Mouse (Mus musculus) forelimb bud, embryonic 11.5 days (tissue): ENCODE results near the gene Fuz.
"Not testable (repeated sequence)": the region's sequence is repeated elsewhere in the genome, so short reads cannot be mapped to it uniquely, and the experiment has no call there.

Source experiments
- DNase-seq: peaks from one replicate; pipeline ENCODE4 v3.0.0-alpha.2; 2012; ENCODE audit warnings: low read depth, low spot score

The Fuz gene

DNA sequence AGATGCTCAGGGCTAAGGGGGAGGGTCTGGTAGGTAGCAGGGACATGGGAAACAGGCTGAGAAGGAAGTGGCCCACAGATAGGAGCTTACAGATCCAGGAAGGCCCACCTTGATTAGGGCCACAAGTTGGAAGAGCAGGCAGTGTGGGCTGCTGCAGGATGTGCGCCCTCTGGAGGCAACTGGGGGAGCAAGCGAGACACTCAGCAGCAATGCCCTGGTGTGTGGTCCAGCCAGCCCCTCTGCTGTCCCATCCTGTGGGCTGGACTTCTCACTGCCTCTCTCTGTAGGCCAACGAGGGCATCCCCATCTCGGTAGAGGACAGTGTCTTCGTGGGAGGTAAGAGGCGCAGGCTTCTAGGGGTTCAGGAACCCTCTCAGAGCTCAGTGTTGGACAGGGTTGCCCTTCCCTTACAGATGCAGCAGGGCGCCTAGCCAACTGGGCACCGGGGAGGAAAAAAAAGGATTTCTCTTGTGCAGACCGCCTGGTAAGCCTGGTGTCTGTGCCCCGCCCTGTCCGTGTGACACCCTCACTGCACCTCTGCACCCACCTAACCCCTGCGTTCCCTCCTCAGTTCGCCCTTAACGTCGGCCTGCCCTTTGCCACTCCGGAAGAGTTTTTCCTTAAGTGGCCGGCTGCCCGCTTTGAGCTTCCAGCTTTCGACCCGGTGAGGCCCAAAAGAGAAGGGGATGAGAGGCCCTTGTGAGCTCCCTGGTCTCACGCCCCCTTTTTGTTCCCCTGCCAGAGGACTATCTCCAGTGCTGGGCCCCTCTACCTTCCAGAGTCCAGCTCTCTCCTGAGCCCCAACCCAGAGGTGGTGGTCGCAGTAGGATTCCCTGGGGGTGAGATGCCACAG is 35.1 kb upstream of the Fuz start:
- DNase-seq = peak; percentile 69

DNA sequence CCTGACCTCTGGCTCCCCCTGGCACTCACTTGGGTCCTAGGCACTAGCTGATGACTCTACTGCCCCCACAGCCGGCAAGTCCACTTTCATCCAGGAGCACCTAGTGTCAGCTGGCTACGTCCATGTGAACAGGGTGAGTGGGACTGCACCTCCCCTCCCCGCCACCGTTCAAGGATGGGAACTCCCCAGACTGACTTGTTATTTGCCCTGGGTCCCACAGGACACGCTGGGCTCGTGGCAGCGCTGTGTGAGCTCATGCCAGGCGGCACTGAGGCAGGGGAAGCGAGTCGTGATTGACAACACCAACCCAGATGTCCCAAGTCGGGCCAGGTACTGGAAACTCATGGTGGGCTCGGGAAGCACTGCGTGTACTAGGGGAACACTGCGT is 34.5 kb upstream of the Fuz start:
- DNase-seq = no peak

DNA sequence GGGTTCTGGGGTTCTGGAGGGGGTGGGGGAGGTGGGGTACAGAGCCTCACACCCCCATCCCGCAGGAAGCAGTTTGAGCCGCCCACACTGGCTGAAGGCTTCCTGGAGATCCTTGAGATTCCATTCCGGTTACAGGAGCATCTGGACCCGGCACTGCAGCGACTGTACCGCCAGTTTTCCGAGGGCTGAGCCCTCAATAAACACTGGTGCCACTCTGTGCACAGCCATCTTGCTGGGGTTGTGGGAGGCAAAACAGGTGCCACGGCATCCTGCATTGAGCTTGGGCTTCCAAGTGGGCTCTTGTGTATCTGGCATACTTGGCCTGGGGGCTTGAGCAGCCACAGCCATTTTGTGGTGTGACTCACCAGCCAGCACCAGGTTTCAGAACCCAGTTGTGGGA is 33.4 kb upstream of the Fuz start:
- no peak for DNase-seq

DNA sequence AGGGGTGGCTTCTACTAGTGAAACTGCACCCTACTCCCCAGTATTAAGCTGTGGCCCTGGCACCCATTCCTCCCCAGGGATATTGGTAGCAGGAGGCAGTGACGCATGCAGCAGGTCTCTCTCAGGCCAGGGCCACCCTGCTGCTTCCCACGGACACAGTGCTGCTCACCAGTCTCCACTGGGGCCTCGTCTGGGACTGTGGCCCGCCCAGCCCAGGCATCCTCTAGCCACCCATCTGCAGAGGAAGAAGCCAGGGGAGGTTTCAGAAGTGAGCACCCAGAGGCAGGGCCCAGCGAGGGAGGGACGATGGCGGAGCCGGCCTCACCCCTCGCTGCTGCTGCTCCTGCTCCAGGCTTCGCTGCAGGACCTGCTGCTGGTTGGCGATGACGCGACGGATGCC is 32.7 kb upstream of the Fuz start:
- no peak for DNase-seq

DNA sequence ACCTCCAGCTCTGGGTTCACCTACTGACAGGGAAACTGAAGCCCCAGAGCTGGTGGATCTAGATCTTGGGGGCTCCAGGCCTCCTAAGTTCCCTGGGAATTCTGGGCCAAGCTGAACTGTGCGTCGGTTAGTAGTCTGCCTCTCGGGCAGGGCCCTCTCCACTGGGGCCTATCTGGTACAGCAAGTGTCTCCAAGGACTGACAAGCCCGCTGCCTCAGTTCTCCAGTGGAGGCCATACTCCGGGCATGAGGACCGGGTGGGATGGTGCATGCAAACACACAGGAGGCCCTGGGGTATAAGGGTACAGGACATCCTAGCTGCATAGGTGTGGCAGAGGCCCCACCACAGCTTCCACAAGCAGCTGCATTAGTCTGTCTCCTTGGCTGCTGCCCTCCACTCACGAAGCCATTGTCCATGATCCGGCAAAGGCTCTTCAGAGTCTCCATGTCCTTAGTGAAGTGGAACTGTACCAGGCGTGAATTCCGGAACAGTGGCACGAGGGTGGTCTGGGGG is 31.8 kb upstream of the Fuz start:
- DNase-seq = no peak

DNA sequence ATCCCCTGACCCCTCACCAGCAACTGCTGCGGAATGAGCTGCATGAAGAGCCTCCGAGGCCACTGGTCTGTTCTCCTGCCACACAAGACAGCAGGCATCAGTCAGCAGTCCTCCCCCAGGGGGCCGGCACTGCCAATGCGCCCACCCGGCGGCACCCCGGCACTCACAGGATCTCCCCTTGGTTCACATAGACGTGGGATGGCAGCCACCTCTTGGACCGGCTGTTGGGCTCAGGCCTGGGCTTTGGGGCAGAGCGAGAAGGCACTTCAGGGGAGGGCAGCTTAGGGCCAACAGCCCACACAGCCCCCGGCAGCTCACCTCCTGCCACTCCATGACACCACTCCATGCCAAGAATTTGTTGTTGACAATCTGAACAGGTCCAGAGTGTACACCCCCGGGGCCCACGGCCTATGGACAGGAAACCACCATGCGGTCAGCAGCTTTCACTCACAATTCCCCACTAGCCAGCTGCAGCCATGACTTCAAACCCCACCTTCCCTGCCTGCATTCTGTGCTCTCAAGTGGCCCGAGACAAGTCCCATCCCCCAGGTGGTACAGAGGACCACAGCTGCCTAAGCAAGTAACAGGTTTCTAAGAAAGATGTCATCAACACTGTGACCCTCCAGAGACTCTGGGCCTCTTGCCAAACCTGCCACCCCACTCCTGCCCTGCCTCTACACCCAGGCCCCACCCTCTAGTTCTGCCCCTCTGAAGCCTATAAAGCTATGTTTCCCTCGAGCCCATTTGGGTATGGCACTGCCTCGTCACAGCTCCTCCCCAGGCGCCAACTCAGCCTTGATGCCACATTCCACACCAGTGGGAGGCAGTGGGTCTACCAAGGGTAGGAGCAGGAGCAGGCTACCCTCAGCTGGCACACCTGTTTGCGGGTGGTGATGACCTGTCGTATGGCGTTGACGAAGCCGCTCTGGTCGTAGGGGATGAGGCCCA is 31.0 kb upstream of the Fuz start:
- DNase-seq = no peak

DNA sequence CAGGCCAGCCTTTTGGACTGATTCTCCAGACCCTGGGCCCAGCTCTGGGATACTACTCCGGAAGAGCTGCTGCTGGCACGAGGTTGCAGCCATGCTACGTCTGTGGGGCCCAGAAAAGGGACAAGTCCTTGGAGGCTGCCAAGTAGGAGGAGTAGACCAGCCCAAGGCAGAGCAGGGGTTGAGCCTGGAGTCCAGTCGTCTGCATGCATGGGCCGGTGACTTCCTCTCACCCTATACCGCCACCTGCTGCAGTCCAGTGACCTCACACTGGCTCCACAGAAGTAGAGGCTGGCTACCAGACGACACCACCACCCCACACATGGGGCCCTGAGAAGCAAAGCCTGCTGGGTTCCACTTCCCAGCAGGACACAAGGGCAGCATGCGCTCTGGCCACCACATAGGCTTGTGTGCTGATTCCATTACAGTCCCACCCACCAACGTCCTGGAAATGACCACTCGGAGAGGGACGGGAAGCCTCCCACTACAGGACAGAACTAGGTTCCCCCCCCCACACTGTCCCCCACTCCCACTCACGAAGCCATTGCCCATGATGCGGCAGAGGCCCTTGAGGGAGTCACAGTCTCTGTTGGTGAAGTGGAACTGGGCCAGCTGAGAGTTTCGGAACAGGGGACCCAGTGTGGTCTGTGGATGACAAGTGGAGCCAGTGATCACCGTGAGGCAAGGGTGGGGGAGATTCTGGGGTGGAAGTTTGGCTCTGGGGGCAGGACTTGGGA is 29.4 kb upstream of the Fuz start:
- DNase-seq = no peak

DNA sequence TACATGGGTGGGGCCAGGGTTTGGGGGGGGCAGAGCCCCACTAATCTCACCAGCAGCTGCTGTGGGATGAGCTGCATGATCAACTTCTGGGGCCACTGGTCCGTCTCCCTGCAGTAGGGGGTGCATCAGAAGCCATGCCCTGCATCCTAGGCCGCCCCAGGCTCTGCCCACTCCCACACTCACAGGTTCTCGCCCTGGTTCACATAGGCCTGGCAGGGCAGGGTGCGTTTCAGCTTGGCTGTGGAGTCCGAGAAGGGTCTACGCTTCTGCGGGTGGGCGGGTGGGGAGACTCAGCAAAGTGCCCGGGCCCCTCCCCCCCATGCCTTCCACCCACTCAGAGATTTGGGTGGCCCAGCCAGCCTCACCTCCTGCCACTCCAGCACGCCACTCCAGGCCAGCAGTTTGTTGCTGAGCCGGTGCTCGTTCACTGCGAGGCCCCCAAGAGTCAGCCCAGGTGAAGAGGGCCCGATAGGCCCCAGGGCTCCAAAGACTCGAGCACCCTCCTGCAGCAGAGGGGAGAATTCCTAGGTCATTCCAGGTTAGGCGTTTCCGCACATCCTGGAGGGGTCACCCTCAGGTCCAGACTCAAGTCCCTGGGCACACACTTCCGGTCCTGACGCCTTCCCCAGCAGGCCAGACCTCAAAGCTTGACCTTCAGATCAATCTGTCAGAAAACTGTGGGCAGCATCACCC is 28.7 kb upstream of the Fuz start:
- DNase-seq = no peak

DNA sequence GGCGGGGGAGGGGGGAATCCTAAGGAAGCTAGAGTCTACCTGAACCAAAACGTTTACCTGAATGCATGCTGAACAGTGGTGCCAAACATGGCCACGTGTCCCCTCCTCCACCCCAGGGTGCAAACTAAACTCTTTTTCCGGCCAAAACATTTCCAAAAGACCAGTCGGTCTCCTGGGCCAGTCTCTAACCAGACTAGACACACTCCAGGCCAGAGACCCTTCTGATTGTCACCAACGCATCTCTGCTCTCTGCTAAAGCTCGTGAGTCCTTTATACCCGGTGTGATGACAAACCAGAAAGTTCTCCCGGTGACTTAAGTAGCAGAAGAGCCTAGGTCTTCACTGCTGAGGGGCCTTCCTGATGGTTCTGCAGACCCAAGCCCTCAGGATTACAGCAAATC is 28.1 kb upstream of the Fuz start:
- no peak for DNase-seq

DNA sequence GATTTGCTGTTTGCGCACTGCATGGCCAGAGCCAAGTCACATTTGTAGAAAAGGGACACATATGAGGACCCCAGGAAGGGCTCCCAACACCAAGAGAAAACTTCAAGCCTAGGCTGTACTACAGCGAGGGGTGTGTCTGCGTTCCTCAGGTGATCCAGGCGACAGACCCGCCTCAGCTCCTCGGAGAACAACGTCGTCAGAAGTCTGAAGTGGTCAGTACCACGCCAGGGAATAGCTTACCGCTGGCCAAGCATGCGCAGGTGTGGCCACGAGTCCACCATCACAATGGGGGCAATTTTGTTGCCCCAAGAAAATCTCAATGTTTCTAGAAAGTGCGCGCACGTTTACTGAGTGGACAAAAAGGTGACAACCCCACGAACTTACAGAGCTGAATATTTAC is 27.4 kb upstream of the Fuz start:
- DNase-seq = no peak

DNA sequence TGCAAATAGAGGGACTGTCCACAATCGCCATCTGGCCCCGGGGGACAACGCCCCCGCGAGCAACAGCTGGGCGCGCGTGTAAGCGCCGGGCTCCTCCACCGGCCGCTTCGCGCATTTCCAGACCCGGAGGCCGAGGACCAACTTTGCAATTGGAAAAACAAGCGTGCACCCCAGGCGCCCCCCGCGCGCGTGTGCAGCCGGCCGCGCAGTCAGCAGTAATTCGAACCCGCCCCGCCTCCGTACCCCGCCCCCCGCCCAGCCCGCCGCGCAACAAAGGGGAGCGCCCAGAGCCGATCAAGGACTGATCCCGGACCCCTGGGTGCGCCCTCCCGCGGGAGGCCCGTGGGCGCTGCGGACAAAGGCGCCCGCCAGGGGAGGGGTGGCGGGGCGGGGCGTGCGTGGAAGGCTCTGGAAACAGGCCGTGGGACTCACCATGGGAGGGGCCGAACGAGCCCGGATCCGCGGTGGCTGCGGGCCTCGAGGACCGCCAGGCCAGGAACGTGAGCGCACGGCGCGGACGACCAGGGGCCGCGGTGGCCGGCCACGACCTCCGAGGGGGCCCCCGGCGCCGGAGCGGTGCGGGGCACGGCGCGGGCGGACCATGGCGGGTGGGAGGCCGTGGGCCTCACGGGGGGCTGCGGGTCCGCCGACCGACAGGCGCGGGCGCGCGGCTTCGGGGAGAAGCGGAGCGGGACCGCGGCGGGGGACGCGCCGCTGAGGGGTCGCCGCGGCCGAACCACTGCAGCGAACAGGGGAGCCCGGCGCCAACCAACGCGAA is 26.8 kb upstream of the Fuz start:
- peak; percentile 53 for DNase-seq

DNA sequence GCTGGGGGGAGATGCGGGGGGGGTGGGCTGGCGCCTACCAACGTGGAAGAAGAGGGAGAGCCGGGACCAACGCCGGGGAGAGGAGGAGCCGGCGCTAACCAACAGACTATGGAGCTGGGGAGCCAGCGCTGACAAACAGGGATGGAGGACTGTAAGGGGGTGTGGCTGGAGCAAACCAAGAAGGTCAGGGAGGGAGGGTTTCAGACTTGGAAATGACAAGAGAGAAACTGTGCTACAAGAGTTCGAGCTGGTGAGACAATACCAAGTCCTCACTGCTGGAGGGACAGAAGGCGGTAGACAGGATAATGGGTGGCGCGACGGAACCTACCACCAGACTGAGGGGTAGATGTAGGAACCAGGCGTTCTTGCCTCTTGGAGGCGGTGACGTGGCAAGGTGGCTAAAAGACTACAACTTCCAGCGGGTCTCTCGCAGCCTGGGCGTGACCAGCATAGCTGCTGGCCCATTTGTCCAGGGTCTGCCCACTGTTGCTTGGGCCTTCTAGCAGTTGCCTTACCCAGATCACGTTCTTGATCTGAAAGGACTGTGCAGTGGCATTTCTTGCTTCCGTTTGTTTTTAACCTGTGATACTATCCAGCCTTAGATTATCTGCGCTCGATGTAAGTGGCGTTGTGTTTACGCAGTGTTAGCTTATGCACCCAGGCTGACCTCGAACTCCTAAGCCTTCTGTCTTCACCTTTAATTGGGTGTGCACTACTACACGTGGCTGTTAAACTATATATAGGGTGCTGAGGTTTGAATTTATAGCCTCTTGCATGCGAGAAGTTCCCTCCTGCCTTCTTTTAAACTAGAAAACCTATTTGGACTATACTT is 26.0 kb upstream of the Fuz start, which contains the start of gene Ptov1:
TSS of gene Ptov1 (minus strand) at position 92 of the 832 bp plus-strand sequence.
- peak; percentile 95 for DNase-seq

DNA sequence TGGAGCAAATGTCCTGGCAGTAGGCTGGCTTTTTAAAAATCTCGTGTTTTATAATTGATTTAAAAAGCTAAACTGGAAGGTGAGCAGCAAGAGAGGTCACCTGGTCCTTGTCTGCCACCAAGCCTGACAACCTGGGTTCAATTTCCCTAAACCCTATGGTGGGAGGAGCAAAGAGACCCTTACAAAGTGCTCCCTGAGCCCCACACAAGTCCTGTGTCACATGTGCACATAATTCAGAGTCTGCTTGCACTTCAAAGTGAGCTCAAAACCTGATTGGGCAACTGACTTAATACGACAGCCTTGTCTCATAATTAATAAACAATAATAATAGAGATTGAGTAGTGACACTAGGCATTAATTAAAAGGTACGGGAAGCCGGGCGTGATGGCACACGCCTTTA is 25.3 kb upstream of the Fuz start:
- no peak for DNase-seq

DNA sequence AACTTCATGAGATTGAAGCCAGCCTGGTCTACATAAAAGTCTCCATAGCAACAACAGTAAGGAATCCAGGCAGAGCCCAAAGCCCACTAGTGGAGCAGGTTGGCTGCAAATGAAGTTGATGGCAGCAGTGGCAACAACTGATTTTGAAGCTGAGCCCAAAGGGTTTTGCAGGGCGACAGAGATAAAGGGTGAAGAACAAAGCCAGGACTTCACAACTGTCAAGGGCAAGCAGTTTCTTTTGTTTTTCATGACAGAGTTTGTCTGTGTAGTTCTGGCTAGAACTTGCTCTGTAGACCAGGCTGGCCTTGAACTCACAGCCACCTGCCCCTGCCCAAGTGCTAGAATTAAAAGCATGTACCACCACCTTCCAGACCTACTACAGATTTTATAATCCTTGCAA is 24.7 kb upstream of the Fuz start:
- DNase-seq = no peak

DNA sequence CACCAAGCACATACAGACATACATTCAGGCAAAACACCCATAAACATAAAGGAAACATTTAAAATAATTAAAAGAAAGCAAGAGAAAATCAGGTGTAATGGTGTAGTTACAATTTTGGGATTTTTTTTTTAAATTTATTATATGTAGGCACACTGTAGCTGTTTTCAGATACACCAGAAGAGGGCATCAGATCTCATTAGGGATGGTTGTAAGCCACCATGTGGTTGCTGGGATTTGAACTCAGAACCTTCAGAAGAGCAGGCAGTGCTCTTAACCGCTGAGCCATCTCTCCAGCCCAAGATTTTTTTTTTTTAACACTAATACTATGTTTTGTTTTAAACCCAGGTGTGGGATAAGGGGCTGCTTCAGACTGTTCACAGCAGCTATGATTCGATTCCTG is 24.1 kb upstream of the Fuz start:
- DNase-seq = not testable (repeated sequence)

DNA sequence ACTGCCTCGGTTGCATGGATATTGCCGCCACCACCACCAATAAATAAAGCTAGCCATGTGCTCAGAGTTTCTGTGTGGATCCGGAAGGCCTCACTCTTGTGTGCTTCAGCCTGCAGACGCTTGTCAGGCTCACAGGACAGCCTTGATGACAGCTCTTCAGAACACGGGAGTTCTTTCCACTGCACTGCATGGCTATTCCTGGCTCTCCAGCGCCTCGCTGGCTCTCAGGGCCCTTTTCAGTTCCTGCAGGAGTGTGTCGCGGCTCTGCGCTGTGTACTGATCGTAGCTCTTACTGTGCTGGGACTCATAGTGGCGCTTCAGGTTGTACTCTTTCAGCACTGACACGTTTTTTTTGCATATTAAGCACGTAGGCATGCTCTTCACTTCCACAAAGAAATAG is 18.0 kb upstream of the Fuz start:
- no peak for DNase-seq

DNA sequence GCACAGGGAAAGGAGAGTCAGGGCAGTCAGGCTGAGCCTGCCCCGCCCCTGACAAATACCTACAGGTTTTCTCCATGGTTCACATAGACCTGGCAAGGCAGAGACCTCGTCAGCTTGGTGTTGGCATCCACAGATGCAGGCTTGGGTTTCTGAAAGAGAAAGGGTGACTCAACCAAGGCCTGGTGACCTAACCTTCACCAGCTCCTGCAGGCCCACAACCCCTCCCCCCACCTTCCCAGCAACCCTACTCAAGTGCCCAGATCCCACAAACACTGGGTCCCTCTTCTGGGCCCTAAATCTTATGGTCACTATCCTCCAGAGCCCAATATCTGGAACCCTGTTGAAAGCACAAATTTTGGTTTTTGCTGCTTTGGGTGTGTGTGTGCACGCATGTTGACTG is 12.8 kb upstream of the Fuz start:
- no peak for DNase-seq

DNA sequence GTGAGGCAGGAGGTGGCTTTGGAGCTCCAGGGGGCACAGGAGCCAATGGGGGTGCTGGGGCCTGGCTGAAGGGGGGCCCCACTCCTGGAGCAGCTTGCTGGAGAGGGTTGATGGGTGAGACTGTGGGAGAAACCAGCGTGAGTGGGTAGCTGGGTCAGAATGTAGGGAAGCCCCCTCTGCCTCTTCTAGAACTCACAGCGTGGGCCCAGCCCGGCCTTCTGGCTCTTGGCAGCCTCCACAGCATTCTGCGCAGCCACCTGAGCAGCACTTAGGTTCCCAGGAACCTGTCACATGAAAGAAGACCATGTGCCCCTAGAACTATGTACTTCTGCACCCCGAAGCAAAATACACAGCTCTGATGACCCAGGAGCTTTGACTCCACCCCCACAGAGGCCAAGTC is 11.2 kb upstream of the Fuz start:
- DNase-seq = no peak

DNA sequence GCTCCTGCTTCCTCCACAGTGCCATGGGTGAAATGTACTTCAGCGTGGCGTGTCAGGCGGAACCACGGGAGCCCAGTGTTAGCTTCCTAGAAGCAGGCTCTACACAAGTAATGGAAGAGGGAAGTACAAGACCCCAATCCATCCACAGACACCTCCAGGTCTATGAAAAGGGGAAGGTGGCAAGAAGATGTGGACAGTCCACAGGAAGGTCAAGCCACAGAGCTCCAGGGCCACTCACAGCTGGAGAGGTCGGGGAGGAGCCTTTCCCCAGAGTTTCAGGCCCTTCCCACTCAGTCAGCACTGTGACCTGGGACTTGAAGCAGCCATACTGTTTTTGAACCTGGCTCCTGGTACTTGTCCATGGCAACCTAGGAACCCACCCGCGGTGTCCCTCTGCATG is 8.9 kb upstream of the Fuz start:
- no peak for DNase-seq
